Mouse (Mus musculus) liver, postnatal 0 days (tissue): ENCODE data around the gene Cxcr6. TPM values are rescaled to one million over a fixed set of nuclear protein-coding genes. Genes with fewer than 3 reads are reported as not detected.

Experiments
- ATAC-seq: fragments of 200-750 bp; cut with Nextera tagmentation; 2 replicates; pipeline ENCODE4 v1.8.0; 2017; ENCODE audit warnings: mild to moderate bottlenecking, moderate library complexity
- DNase-seq: peaks from one replicate; pipeline ENCODE4 v3.0.0-alpha.2; 2016
- H3K27ac ChIP-seq: fragments of 300-500 bp; sonication (generic); 2 replicates; pipeline ENCODE4 v1.5.1; 2014; ENCODE audit warnings: antibody characterized with exemption, moderate library complexity, mild to moderate bottlenecking, low read depth
- H3K27me3 ChIP-seq: fragments of 300-500 bp; sonication (generic); 2 replicates; pipeline ENCODE4 v1.6.1; 2014; ENCODE audit warnings: low read length, control low read depth, mixed read lengths; ENCODE audit not compliant: insufficient read depth
- H3K36me3 ChIP-seq: fragments of 300-500 bp; sonication (generic); replicated peaks from 2 replicates; pipeline ENCODE4 v1.6.1; 2014; ENCODE audit warnings: mild to moderate bottlenecking, control low read depth, low read length, moderate library complexity, mixed read lengths; ENCODE audit not compliant: insufficient read depth
- H3K4me1 ChIP-seq: fragments of 300-500 bp; sonication (generic); 2 replicates; pipeline ENCODE4 v1.6.1; 2014; ENCODE audit warnings: antibody characterized with exemption, mild to moderate bottlenecking, control low read depth; ENCODE audit not compliant: insufficient read depth
- H3K4me2 ChIP-seq: fragments of 300-500 bp; sonication (generic); 2 replicates; pipeline ENCODE4 v1.6.1; 2014; ENCODE audit warnings: low read depth, mild to moderate bottlenecking, low read length, moderate library complexity, mixed read lengths
- H3K4me3 ChIP-seq: fragments of 300-500 bp; sonication (generic); 2 replicates; pipeline ENCODE4 v1.5.1; 2014; ENCODE audit warnings: low read depth, low read length
- H3K9ac ChIP-seq: fragments of 300-500 bp; sonication (generic); replicated peaks from 2 replicates; pipeline ENCODE4 v1.6.1; 2014; ENCODE audit warnings: mild to moderate bottlenecking, moderate library complexity
- H3K9me3 ChIP-seq: fragments of 300-500 bp; sonication (generic); 2 replicates; pipeline ENCODE4 v1.6.1; 2016; ENCODE audit warnings: mild to moderate bottlenecking, control low read depth, low read length, mixed read lengths
- CTCF ChIP-seq: sonication (generic); IDR thresholded peaks from 2 replicates; pipeline ENCODE4 v1.5.1; 2016; ENCODE audit warnings: antibody characterized with exemption, low read depth
- EP300 ChIP-seq: IDR thresholded peaks from 2 replicates; pipeline ENCODE4 v1.6.1; 2016; ENCODE audit warnings: antibody characterized with exemption, low read depth, mild to moderate bottlenecking
- WGBS: fragments of 180-500 bp; shearing (Covaris S2); extraction: QIAGEN DNeasy Blood & Tissue Kit; methylation state at CpG from one replicate; pipeline ENCODE4 v1.1.7; 2014; ENCODE audit not compliant: insufficient replicate concordance; 5-methylcytosine and 5-hydroxymethylcytosine counted together
- polyA plus RNA-seq: library from polyadenylated mRNA; unstranded; fragments of >200 nt; fragmentation: Nextera tagmentation; extraction: Ambion mirVana; gene quantifications from 2 replicates; pipeline ENCODE4 v1.2.1, GENCODE M21; 2015

The Cxcr6 gene
- polyA plus RNA-seq, 1 experiment from 2014 or later, result 0.56 TPM

- Histone ChIP-seq H3K27me3 (no peaks in the 10 kb centered on the region), H3K27ac (no peak overlapping the region), H3K9ac (no peak overlapping the region), H3K36me3 (peaks cover 52% of the 10 kb centered on the region), H3K4me3 (no peak overlapping the region), H3K4me2 (no peak overlapping the region), H3K9me3 (no peaks in the 10 kb centered on the region), H3K4me1 (no peaks in the 10 kb centered on the region)
- TF ChIP-seq CTCF, result no peak
- no peak for TF ChIP-seq EP300
- ATAC-seq (no peak), DNase-seq (no peak)
- WGBS, result 91% methylated on average over 1 of the region's 1 CpGs
Measured at GRCm38 (mm10) chr9:123801527-123801926, 4.7 kb upstream of the Cxcr6 start.

GRCm38 (mm10) chr9:123802421-123802820 is 3.9 kb upstream of the Cxcr6 start:
- ATAC-seq, result no peak
- H3K27me3 ChIP-seq, result no peaks in the 10 kb centered on the region
- no peak overlapping the region for H3K27ac ChIP-seq
- H3K4me3 ChIP-seq, result no peak overlapping the region
- TF ChIP-seq EP300, result no peak
- no peak for TF ChIP-seq CTCF
- no peaks in the 10 kb centered on the region for H3K9me3 ChIP-seq
- WGBS, result 69% methylated on average over 2 of the region's 2 CpGs
- no peaks in the 10 kb centered on the region for H3K4me1 ChIP-seq
- no peak overlapping the region for H3K9ac ChIP-seq
- H3K4me2 ChIP-seq, result no peak overlapping the region
- DNase-seq, result no peak
- peaks cover 44% of the 10 kb centered on the region for H3K36me3 ChIP-seq

- Histone ChIP-seq H3K9ac (no peak overlapping the region), H3K4me3 (no peak overlapping the region), H3K4me2 (no peak overlapping the region), H3K4me1 (no peaks in the 10 kb centered on the region), H3K9me3 (no peaks in the 10 kb centered on the region), H3K27me3 (no peaks in the 10 kb centered on the region), H3K36me3 (peaks cover 39% of the 10 kb centered on the region), H3K27ac (no peak overlapping the region)
- no peak for DNase-seq
- no peak for ATAC-seq
- TF ChIP-seq CTCF (peak; percentile 47), EP300 (no peak)
Measured at GRCm38 (mm10) chr9:123802896-123803295, 3.4 kb upstream of the Cxcr6 start.

GRCm38 (mm10) chr9:123805241-123805640 is 1.0 kb upstream of the Cxcr6 start:
- no peak for ATAC-seq
- Histone ChIP-seq H3K9ac (no peak overlapping the region), H3K27ac (no peak overlapping the region), H3K27me3 (no peaks in the 10 kb centered on the region), H3K4me2 (no peak overlapping the region), H3K4me1 (no peaks in the 10 kb centered on the region), H3K4me3 (no peak overlapping the region), H3K36me3 (peaks cover 29% of the 10 kb centered on the region), H3K9me3 (no peaks in the 10 kb centered on the region)
- 70% methylated on average over 2 of the region's 2 CpGs for WGBS
- DNase-seq, result no peak
- no peak for TF ChIP-seq EP300
- no peak for TF ChIP-seq CTCF

- ATAC-seq (no peak; the same call in 1 of the 2 replicates), DNase-seq (no peak)
- TF ChIP-seq EP300, result no peak
- TF ChIP-seq CTCF, result no peak
- H3K36me3 ChIP-seq, result peaks cover 34% of the 10 kb centered on the region
- no peak overlapping the region for H3K9ac ChIP-seq
- H3K4me1 ChIP-seq, result no peaks in the 10 kb centered on the region
- no peak overlapping the region for H3K27ac ChIP-seq
- 46% methylated on average over 7 of the region's 7 CpGs for WGBS
- no peak overlapping the region for H3K4me3 ChIP-seq
- no peaks in the 10 kb centered on the region for H3K9me3 ChIP-seq
- H3K27me3 ChIP-seq, result no peaks in the 10 kb centered on the region
- H3K4me2 ChIP-seq, result no peak overlapping the region
Measured at GRCm38 (mm10) chr9:123808583-123808982, 2.3 kb downstream of the Cxcr6 start.

GRCm38 (mm10) chr9:123811831-123812230 is 5.6 kb downstream of the Cxcr6 start:
- Histone ChIP-seq H3K27me3 (no peaks in the 10 kb centered on the region), H3K4me3 (no peak overlapping the region), H3K4me2 (no peak overlapping the region), H3K9me3 (no peaks in the 10 kb centered on the region), H3K4me1 (no peaks in the 10 kb centered on the region), H3K27ac (no peak overlapping the region), H3K36me3 (peaks cover 44% of the 10 kb centered on the region), H3K9ac (no peak overlapping the region)
- no peak for DNase-seq
- ATAC-seq, result no peak
- TF ChIP-seq CTCF (no peak), EP300 (no peak)
- WGBS, result 84% methylated on average over 3 of the region's 3 CpGs

- Histone ChIP-seq H3K4me2 (no peak overlapping the region), H3K9ac (no peak overlapping the region), H3K36me3 (peaks cover 64% of the 10 kb centered on the region), H3K9me3 (no peaks in the 10 kb centered on the region), H3K27me3 (no peaks in the 10 kb centered on the region), H3K4me1 (no peaks in the 10 kb centered on the region), H3K27ac (no peak overlapping the region), H3K4me3 (no peak overlapping the region)
- DNase-seq, result no peak
- WGBS, result 66% methylated on average over 2 of the region's 2 CpGs
- ATAC-seq, result no peak
- TF ChIP-seq CTCF (no peak), EP300 (no peak)
Measured at GRCm38 (mm10) chr9:123814326-123814725, 8.1 kb downstream of the Cxcr6 start.
